Mouse (Mus musculus) intestine, embryonic 16.5 days (tissue): ENCODE measurements around the gene Ephb4. TPM values are rescaled to one million over a fixed set of nuclear protein-coding genes. Genes with fewer than 3 reads are reported as not detected.

ENCODE experiments used
- ATAC-seq: fragments of 200-750 bp; cut with Nextera tagmentation; 2 replicates; pipeline ENCODE4 v1.8.0; 2017; ENCODE audit warnings: moderate TSS enrichment, moderate library complexity
- H3K27ac ChIP-seq: fragments of 300-500 bp; sonication (generic); 2 replicates; pipeline ENCODE4 v1.5.1; 2014; ENCODE audit warnings: mild to moderate bottlenecking, low read length
- H3K27me3 ChIP-seq: fragments of 300-500 bp; sonication (generic); replicated peaks from 2 replicates; pipeline ENCODE4 v1.6.1; 2014; ENCODE audit warnings: low read length, control low read depth, mixed read lengths; ENCODE audit not compliant: control insufficient read depth, insufficient read depth
- H3K36me3 ChIP-seq: fragments of 300-500 bp; sonication (generic); 2 replicates; pipeline ENCODE4 v1.6.1; 2014; ENCODE audit warnings: low read length, control low read depth; ENCODE audit not compliant: control insufficient read depth, insufficient read depth
- H3K4me1 ChIP-seq: fragments of 300-500 bp; sonication (generic); 2 replicates; pipeline ENCODE4 v1.6.1; 2014; ENCODE audit warnings: low read length, control low read depth, mixed read lengths; ENCODE audit not compliant: control insufficient read depth, insufficient read depth
- H3K4me2 ChIP-seq: fragments of 300-500 bp; sonication (generic); 2 replicates; pipeline ENCODE4 v1.6.1; 2014; ENCODE audit warnings: low read depth, low read length, control low read depth
- H3K4me3 ChIP-seq: fragments of 300-500 bp; sonication (generic); 2 replicates; pipeline ENCODE4 v1.5.1; 2014; ENCODE audit warnings: mild to moderate bottlenecking, low read length
- H3K9ac ChIP-seq: fragments of 300-500 bp; sonication (generic); 2 replicates; pipeline ENCODE4 v1.6.1; 2014; ENCODE audit warnings: low read depth, low read length
- H3K9me3 ChIP-seq: fragments of 300-500 bp; sonication (generic); 2 replicates; pipeline ENCODE4 v1.6.1; 2016; ENCODE audit warnings: low read length, control low read depth; ENCODE audit not compliant: control insufficient read depth
- WGBS: fragments of 180-500 bp; shearing (Covaris S2); extraction: QIAGEN DNeasy Blood & Tissue Kit; methylation state at CpG from one replicate; pipeline ENCODE4 v1.1.7; 2014; 5-methylcytosine and 5-hydroxymethylcytosine counted together
- polyA plus RNA-seq: library from polyadenylated mRNA; unstranded; fragments of >200 nt; fragmentation: Nextera tagmentation; extraction: Ambion mirVana; gene quantifications from 2 replicates; pipeline ENCODE4 v1.2.1, GENCODE M21; 2015

Ephb4 gene
- polyA plus RNA-seq, 1 experiment from 2014 or later: 29.9 TPM

- whole genome bisulfite sequencing: 71% methylated on average over 6 of the region's 6 CpGs
- H3K36me3 ChIP-seq: no peaks in the 10 kb centered on the region
- no peak for ATAC-seq
Observed at GRCm38 (mm10) chr5:137409451-137409850, 59.5 kb downstream of the Ephb4 start.

GRCm38 (mm10) chr5:137410066-137410465 is 60.2 kb downstream of the Ephb4 start:
- no peak for ATAC-seq
- Histone ChIP-seq H3K27ac (no peak overlapping the region), H3K9ac (no peak overlapping the region), H3K36me3 (no peaks in the 10 kb centered on the region), H3K4me1 (no peaks in the 10 kb centered on the region), H3K4me3 (no peak overlapping the region), H3K27me3 (no peaks in the 10 kb centered on the region), H3K4me2 (no peak overlapping the region), H3K9me3 (no peaks in the 10 kb centered on the region)
- 84% methylated on average over 3 of the region's 3 CpGs for WGBS

More at GRCm38 (mm10) chr5:137409451-137409850, 59.5 kb downstream of the Ephb4 start:
- no peaks in the 10 kb centered on the region for H3K27me3 ChIP-seq
- no peak overlapping the region for H3K9ac ChIP-seq
- H3K4me3 ChIP-seq: no peak overlapping the region
- no peak overlapping the region for H3K4me2 ChIP-seq
- no peaks in the 10 kb centered on the region for H3K9me3 ChIP-seq
- no peaks in the 10 kb centered on the region for H3K4me1 ChIP-seq
- H3K27ac ChIP-seq: no peak overlapping the region

GRCm38 (mm10) chr5:137410549-137410948 is 60.6 kb downstream of the Ephb4 start:
- H3K27ac ChIP-seq: no peak overlapping the region
- H3K4me3 ChIP-seq: no peak overlapping the region
- ATAC-seq: no peak
- 99% methylated on average over 3 of the region's 3 CpGs for WGBS
- no peaks in the 10 kb centered on the region for H3K9me3 ChIP-seq
- H3K9ac ChIP-seq: no peak overlapping the region
- H3K4me1 ChIP-seq: no peaks in the 10 kb centered on the region
- H3K27me3 ChIP-seq: no peaks in the 10 kb centered on the region
- H3K4me2 ChIP-seq: no peak overlapping the region
- no peaks in the 10 kb centered on the region for H3K36me3 ChIP-seq

DNA sequence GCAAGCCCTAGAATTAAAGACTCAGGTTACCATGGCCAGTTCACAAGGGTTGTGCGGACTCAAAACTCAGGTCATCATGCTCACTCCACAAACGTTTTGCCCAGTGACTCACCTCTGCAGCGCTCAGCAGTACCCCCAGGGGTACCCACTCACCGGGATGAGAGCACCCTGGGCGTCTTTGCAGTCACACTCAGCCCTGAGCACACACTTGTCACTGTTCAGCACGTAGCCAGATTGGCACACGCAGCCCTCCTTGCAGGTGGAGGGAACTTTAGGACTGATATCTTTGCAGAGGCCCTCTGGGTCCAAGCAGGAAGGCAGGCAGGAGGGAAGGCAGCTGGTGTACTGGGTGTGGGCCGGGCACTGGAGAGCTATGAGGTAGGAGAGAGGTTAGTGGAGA is 61.3 kb downstream of the Ephb4 start:
- 67% methylated on average over 8 of the region's 8 CpGs for WGBS
- ATAC-seq: no peak
- Histone ChIP-seq H3K27me3 (no peaks in the 10 kb centered on the region), H3K36me3 (no peaks in the 10 kb centered on the region), H3K4me3 (no peak overlapping the region), H3K27ac (no peak overlapping the region), H3K9me3 (no peaks in the 10 kb centered on the region), H3K4me2 (no peak overlapping the region), H3K4me1 (no peaks in the 10 kb centered on the region), H3K9ac (no peak overlapping the region)

DNA sequence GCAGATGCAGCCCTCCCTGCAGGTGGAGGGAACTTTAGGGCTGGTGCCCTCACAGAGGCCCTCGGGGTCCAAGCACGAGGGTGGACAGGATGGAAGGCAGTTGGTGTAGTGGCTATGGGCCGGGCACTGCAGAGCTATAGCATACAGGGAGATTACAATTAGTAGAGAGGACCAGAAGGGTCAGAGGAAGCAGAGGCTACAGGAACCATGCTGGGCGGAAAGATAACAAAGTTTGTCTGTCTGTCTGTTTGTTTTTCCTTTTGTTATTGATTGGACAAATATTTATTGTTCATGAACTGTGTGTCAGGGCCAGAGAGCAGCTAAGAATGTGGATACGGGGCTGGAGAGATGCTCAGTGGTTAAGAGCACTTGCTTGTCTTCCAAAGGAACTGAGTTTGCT is 64.3 kb downstream of the Ephb4 start:
- no peak for ATAC-seq
- H3K27me3 ChIP-seq: no peaks in the 10 kb centered on the region
- no peaks in the 10 kb centered on the region for H3K9me3 ChIP-seq
- H3K9ac ChIP-seq: no peak overlapping the region
- WGBS: 31% methylated on average over 5 of the region's 5 CpGs
- no peak overlapping the region for H3K4me3 ChIP-seq
- no peaks in the 10 kb centered on the region for H3K36me3 ChIP-seq
- H3K4me1 ChIP-seq: 0 out of 2 replicates have a peak, but pooled peaks cover 7% of the 10 kb centered on the region
- H3K4me2 ChIP-seq: no peak overlapping the region
- H3K27ac ChIP-seq: no peak overlapping the region

- Histone ChIP-seq H3K36me3 (no peaks in the 10 kb centered on the region), H3K4me1 (peaks cover 17% of the 10 kb centered on the region; the same call in 1 of the 2 replicates), H3K4me2 (no peak overlapping the region), H3K9me3 (no peaks in the 10 kb centered on the region), H3K27me3 (no peaks in the 10 kb centered on the region), H3K4me3 (no peak overlapping the region), H3K9ac (no peak overlapping the region; the same call in 1 of the 2 replicates), H3K27ac (peak overlapping the region; percentile 72)
- ATAC-seq: 0 out of 2 replicates have a peak, but pooled peaks have one; percentile 12
- WGBS: 60% methylated on average over 9 of the region's 9 CpGs
Observed at GRCm38 (mm10) chr5:137419105-137419504, 69.2 kb downstream of the Ephb4 start.

DNA sequence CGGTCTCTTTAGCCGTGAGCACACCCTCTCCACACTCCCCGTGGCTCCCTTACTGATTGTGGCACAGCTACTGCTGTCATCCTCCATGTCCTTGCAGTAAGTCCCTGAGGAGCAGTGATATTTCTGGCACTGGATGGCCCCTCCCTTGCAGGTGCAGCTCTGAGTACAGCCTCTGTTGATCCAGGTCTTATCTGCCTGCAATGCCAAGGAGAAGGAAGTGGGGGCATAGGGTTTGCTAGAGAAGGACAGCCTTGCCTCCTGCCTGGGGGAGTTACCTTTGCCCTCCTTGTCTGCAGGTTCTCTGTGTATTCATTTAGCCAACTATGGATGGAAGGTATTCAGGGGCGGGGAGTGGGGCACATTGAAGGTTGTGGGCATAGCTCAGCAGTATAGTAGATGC is 69.9 kb downstream of the Ephb4 start:
- Histone ChIP-seq H3K9me3 (no peaks in the 10 kb centered on the region), H3K4me3 (no peak overlapping the region), H3K27ac (peak overlapping the region; percentile 72), H3K36me3 (no peaks in the 10 kb centered on the region), H3K9ac (no peak overlapping the region), H3K27me3 (no peaks in the 10 kb centered on the region), H3K4me1 (peaks cover 17% of the 10 kb centered on the region; the same call in 1 of the 2 replicates), H3K4me2 (peak overlapping the region; percentile 19; the same call in 1 of the 2 replicates)
- ATAC-seq: peak; percentile 94
- 60% methylated on average over 4 of the region's 4 CpGs for WGBS

DNA sequence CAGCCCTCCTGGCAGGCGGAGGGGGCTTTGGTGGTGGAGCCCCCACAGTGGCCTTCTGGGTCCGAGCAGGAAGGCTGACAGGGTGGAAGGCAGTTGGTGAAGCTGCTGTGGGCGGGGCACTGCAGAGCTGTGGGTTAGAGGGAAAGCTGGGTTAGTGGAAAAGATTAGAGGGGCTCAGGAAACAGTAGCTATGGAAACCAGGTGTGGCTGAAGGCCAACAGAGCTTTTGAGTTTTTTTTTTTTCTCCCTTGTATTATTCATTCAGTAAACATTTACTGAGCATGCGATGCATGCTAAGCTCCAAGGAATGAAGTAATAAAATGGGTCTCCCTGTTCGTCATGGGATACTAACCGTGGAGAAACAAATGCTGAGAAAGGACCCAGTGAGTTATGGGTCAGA is 75.7 kb downstream of the Ephb4 start:
- H3K4me2 ChIP-seq: no peak overlapping the region
- 39% methylated on average over 6 of the region's 6 CpGs for WGBS
- peaks cover 9% of the 10 kb centered on the region for H3K4me1 ChIP-seq
- H3K9me3 ChIP-seq: no peaks in the 10 kb centered on the region
- no peak overlapping the region for H3K9ac ChIP-seq
- no peak overlapping the region for H3K27ac ChIP-seq
- H3K4me3 ChIP-seq: no peak overlapping the region
- H3K36me3 ChIP-seq: no peaks in the 10 kb centered on the region
- no peaks in the 10 kb centered on the region for H3K27me3 ChIP-seq
- ATAC-seq: no peak; the same call in 1 of the 2 replicates
